Mouse (Mus musculus) gastrocnemius, adult 18-20 months (tissue): Measurements from ENCODE around the gene Lzts2. TPM values are rescaled to one million over a fixed set of nuclear protein-coding genes. Genes with fewer than 3 reads are reported as not detected.

Source experiments
- DNase-seq: peaks from one replicate; pipeline ENCODE4 v3.0.0; 2021; ENCODE audit warnings: low spot score
- long read RNA-seq, 2 experiments: library from polyadenylated mRNA; stranded (forward); transcript quantifications; one replicate each; pipeline ENCODE4 v2.0.0; 2021
- total RNA-seq, 2 experiments: library from RNA; stranded (reverse); gene quantifications; 2 replicates each; pipeline ENCODE4 v1.2.3; 2021

Gene Lzts2
- 10 to 100 TPM; 17.5 to 25.8 TPM for total RNA-seq
- long read RNA-seq, experiment 1, transcript Lzts2-202 (5 exons, 2,694 nt) = major isoform, 14 of 34 reads
- long read RNA-seq, experiment 1, transcript Lzts2-201 (5 exons, 3,062 nt) = minor isoform, 7 of 34 reads
- long read RNA-seq, experiment 1, partial matches to known transcripts = 6 of 34 reads
- long read RNA-seq, experiment 1, other reads (novel, unspliced or antisense) = 7 of 34 reads
- long read RNA-seq, experiment 2, transcript Lzts2-202 (5 exons, 2,694 nt) = major isoform, 16 of 41 reads
- long read RNA-seq, experiment 2, transcript Lzts2-201 (5 exons, 3,062 nt) = minor isoform, 10 of 41 reads
- long read RNA-seq, experiment 2, partial matches to known transcripts = 5 of 41 reads
- long read RNA-seq, experiment 2, other reads (novel, unspliced or antisense) = 9 of 41 reads

- DNase-seq = no peak
Observed at GRCm38 (mm10) chr19:45014335-45014971, at the start of gene Lzts2. Lzts2 (plus strand) TSS chr19:45014414.

GRCm38 (mm10) chr19:44965978-44966377, 48.2 kb upstream of the Lzts2 start:
- no peak for DNase-seq

- no peak for DNase-seq
Observed at GRCm38 (mm10) chr19:44968329-44968728, 45.9 kb upstream of the Lzts2 start.

- DNase-seq = no peak
Observed at GRCm38 (mm10) chr19:44976636-44977035, 37.6 kb upstream of the Lzts2 start.

- no peak for DNase-seq
Observed at GRCm38 (mm10) chr19:44977148-44977547, 37.1 kb upstream of the Lzts2 start.

- no peak for DNase-seq
Observed at GRCm38 (mm10) chr19:44980787-44981186, 33.4 kb upstream of the Lzts2 start.

GRCm38 (mm10) chr19:44982477-44983115, 31.6 kb upstream of the Lzts2 start:
- no peak for DNase-seq

- DNase-seq = no peak
Observed at GRCm38 (mm10) chr19:44983366-44983765, 30.8 kb upstream of the Lzts2 start.

GRCm38 (mm10) chr19:44984420-44984819, 29.8 kb upstream of the Lzts2 start:
- no peak for DNase-seq

- no peak for DNase-seq
Observed at GRCm38 (mm10) chr19:44985159-44985988, 28.8 kb upstream of the Lzts2 start.

- DNase-seq = no peak
Observed at GRCm38 (mm10) chr19:44987004-44987403, 27.2 kb upstream of the Lzts2 start.

GRCm38 (mm10) chr19:44987851-44988250, 26.4 kb upstream of the Lzts2 start:
- no peak for DNase-seq

GRCm38 (mm10) chr19:44988321-44988720, 25.9 kb upstream of the Lzts2 start:
- no peak for DNase-seq

GRCm38 (mm10) chr19:44988831-44989566, 25.2 kb upstream of the Lzts2 start, which contains the start of gene Sema4g:
Sema4g (plus strand) TSS chr19:44989101.
- DNase-seq = no peak

- no peak for DNase-seq
Observed at GRCm38 (mm10) chr19:44989567-44990495, 24.4 kb upstream of the Lzts2 start.

- no peak for DNase-seq
Observed at GRCm38 (mm10) chr19:44991031-44991430, 23.2 kb upstream of the Lzts2 start.

GRCm38 (mm10) chr19:44992246-44992645, 22.0 kb upstream of the Lzts2 start:
- no peak for DNase-seq

GRCm38 (mm10) chr19:44992712-44993111, 21.5 kb upstream of the Lzts2 start:
- no peak for DNase-seq

- DNase-seq = no peak
Observed at GRCm38 (mm10) chr19:44997786-44998185, 16.4 kb upstream of the Lzts2 start.

- no peak for DNase-seq
Observed at GRCm38 (mm10) chr19:44999647-45000046, 14.6 kb upstream of the Lzts2 start.
